Mouse (Mus musculus) gastrocnemius, postnatal 10 days (tissue): ENCODE data around the gene Cnn3. TPM values are rescaled to one million over a fixed set of nuclear protein-coding genes. Genes with fewer than 3 reads are reported as not detected.

Source experiments
- DNase-seq: peaks from one replicate; pipeline ENCODE4 v3.0.0; 2021; ENCODE audit warnings: mixed read lengths
- long read RNA-seq, 2 experiments: library from polyadenylated mRNA; stranded (forward); transcript quantifications; one replicate each; pipeline ENCODE4 v2.0.0; 2021
- total RNA-seq, 2 experiments: library from RNA; stranded (reverse); gene quantifications; 2 replicates each; pipeline ENCODE4 v1.2.3; 2021

The Cnn3 gene
- 100 to 1,000 TPM in 1 of 2 experiments, 10 to 100 TPM in 1; 96.7 to 113 TPM for total RNA-seq
- long read RNA-seq, experiment 1, transcript Cnn3-201 (7 exons, 2,049 nt) = major isoform, 109 of 119 reads
- long read RNA-seq, experiment 1, partial matches to known transcripts = 5 of 119 reads
- long read RNA-seq, experiment 1, other reads (novel, unspliced or antisense) = 3 of 119 reads
- long read RNA-seq, experiment 2, transcript Cnn3-201 (7 exons, 2,049 nt) = major isoform, 97 of 103 reads
- long read RNA-seq, experiment 2, partial matches to known transcripts = 2 of 103 reads
- long read RNA-seq, experiment 2, other reads (novel, unspliced or antisense) = 2 of 103 reads

- peak; percentile 93 for DNase-seq
Observed at GRCm38 (mm10) chr3:121425861-121426620, at the start of gene Cnn3. Cnn3 (plus strand) TSS chr3:121426497.

- DNase-seq = no peak
Observed at GRCm38 (mm10) chr3:121378708-121379612, 47.3 kb upstream of the Cnn3 start.

- DNase-seq = no peak
Observed at GRCm38 (mm10) chr3:121379699-121380098, 46.6 kb upstream of the Cnn3 start.

- no peak for DNase-seq
Observed at GRCm38 (mm10) chr3:121387471-121388009, 38.8 kb upstream of the Cnn3 start.

GRCm38 (mm10) chr3:121389366-121389765 lies 36.9 kb upstream of the Cnn3 start:
- no peak for DNase-seq

GRCm38 (mm10) chr3:121389860-121390530 lies 36.3 kb upstream of the Cnn3 start:
- peak; percentile 34 for DNase-seq

GRCm38 (mm10) chr3:121390724-121391123 lies 35.6 kb upstream of the Cnn3 start:
- DNase-seq = no peak

GRCm38 (mm10) chr3:121395588-121396295 lies 30.6 kb upstream of the Cnn3 start:
- no peak for DNase-seq

GRCm38 (mm10) chr3:121396561-121396960 lies 29.7 kb upstream of the Cnn3 start:
- no peak for DNase-seq

GRCm38 (mm10) chr3:121397007-121397406 lies 29.3 kb upstream of the Cnn3 start:
- DNase-seq = no peak

- DNase-seq = no peak
Observed at GRCm38 (mm10) chr3:121401384-121401783, 24.9 kb upstream of the Cnn3 start.

- no peak for DNase-seq
Observed at GRCm38 (mm10) chr3:121402096-121402495, 24.2 kb upstream of the Cnn3 start.

GRCm38 (mm10) chr3:121403449-121403848 lies 22.8 kb upstream of the Cnn3 start:
- DNase-seq = no peak

- DNase-seq = no peak
Observed at GRCm38 (mm10) chr3:121405101-121405500, 21.2 kb upstream of the Cnn3 start.

GRCm38 (mm10) chr3:121407417-121407816 lies 18.9 kb upstream of the Cnn3 start:
- DNase-seq = no peak

- DNase-seq = no peak
Observed at GRCm38 (mm10) chr3:121408386-121408785, 17.9 kb upstream of the Cnn3 start.

- DNase-seq = no peak
Observed at GRCm38 (mm10) chr3:121411450-121411849, 14.8 kb upstream of the Cnn3 start.

- no peak for DNase-seq
Observed at GRCm38 (mm10) chr3:121416171-121417154, 9.8 kb upstream of the Cnn3 start.

- no peak for DNase-seq
Observed at GRCm38 (mm10) chr3:121417379-121418250, 8.7 kb upstream of the Cnn3 start.
